ENCODE assay signal across 8 mouse cellular contexts in genomic region chr13:24936772-24937107, GRCm38 (mm10). TPM values are rescaled to one million over a fixed set of nuclear protein-coding genes. Genes with fewer than 3 reads are reported as not detected.
A peak's percentile ranks its signal among the peaks of the same experiment; 100 is the strongest.
DNase-seq lines count a peak whose midpoint lies in the region; ATAC-seq and TF ChIP-seq lines count a peak whose summit lies in the region.

No protein-coding gene starts in this region.

- H3K4me2 ChIP-seq in liver, embryonic 12.5 days, result peak overlapping the region; percentile 70

- H3K4me1 ChIP-seq in thymus, adult 2 months (replicated peaks; ENCODE audit: control insufficient read depth, insufficient read depth, low read length), result peaks cover 6% of the 10 kb centered on the region; the same call in 1 of the 2 replicates
- H3K4me1 ChIP-seq in liver, embryonic 12.5 days, result peaks cover 9% of the 10 kb centered on the region; the same call in 1 of the 2 replicates

- ATAC-seq in liver, embryonic 12.5 days, result no peak
- ATAC-seq in megakaryocyte-erythroid progenitor cell, adult 5-6 weeks (replicated peaks; ENCODE audit: low FRiP score, low TSS enrichment, poor library complexity, severe bottlenecking), result no peak

- TF ChIP-seq CTCF in gastrocnemius, adult 2 months (IDR thresholded peaks at IDR 0.05), result no peak
- TF ChIP-seq CTCF in thymus, adult 2 months (IDR thresholded peaks at IDR 0.05; ENCODE audit: borderline replicate concordance, control insufficient read depth, extremely low read depth, insufficient read depth, low read length, poor library complexity), result no peak

- H3K27me3 ChIP-seq in thymus, adult 2 months (ENCODE audit: control insufficient read depth, insufficient read depth, low read length), result peaks cover 3% of the 10 kb centered on the region; the same call in 1 of the 2 replicates
- peaks cover 52% of the 10 kb centered on the region for H3K27me3 ChIP-seq in liver, embryonic 12.5 days (replicated peaks)

- WGBS in thymus, adult 2 months, result 56% methylated on average over 5 of the region's 5 CpGs
- WGBS in liver, embryonic 12.5 days (ENCODE audit: insufficient replicate concordance), result 41% methylated on average over 5 of the region's 5 CpGs

- H3K36me3 ChIP-seq in thymus, adult 2 months (ENCODE audit: control insufficient read depth, insufficient read depth, low read length), result no peaks in the 10 kb centered on the region
- no peaks in the 10 kb centered on the region for H3K36me3 ChIP-seq in liver, embryonic 12.5 days

- intact Hi-C loops in gastrocnemius, adult 2 months (cut with DNase I), result no loop called here

- peak overlapping the region; percentile 88; the same call in 1 of the 2 replicates for H3K27ac ChIP-seq in gastrocnemius, adult 2 months
- no peak overlapping the region for H3K27ac ChIP-seq in thymus, adult 2 months (ENCODE audit: control insufficient read depth, insufficient read depth, low read length)
- H3K27ac ChIP-seq in liver, embryonic 12.5 days, result no peak overlapping the region

- H3K9me3 ChIP-seq in liver, embryonic 12.5 days (replicated peaks), result no peaks in the 10 kb centered on the region

- TF ChIP-seq POLR2A in thymus, adult 2 months (IDR thresholded peaks at IDR 0.05; ENCODE audit: control insufficient read depth, extremely low read depth, insufficient read depth, low read length, poor library complexity), result no peak

- DNase-seq in gastrocnemius, adult 2 months, result no peak
- no peak for DNase-seq in gastrocnemius, adult 8-10 months (ENCODE audit: low spot score in 2 of 2)
- no peak for DNase-seq in thymus, adult 2 months
- no peak for DNase-seq in thymus, postnatal 25 days
- no peak for DNase-seq in gastrocnemius, postnatal 4 days (ENCODE audit: low spot score in 2 of 2)
- no peak for DNase-seq in gastrocnemius, postnatal 25 days

- peak overlapping the region; percentile 97 for H3K4me3 ChIP-seq in gastrocnemius, adult 2 months
- 0 out of 2 replicates have a peak overlapping the region, but pooled peaks have one; percentile 63 for H3K4me3 ChIP-seq in thymus, adult 2 months (ENCODE audit: control insufficient read depth, insufficient read depth, low read length)
- H3K4me3 ChIP-seq in liver, embryonic 12.5 days, result peak overlapping the region; percentile 68

- H3K9ac ChIP-seq in liver, embryonic 12.5 days, result peak overlapping the region; percentile 71; the same call in 1 of the 2 replicates

RNA-seq across cellular contexts. Expression of gene Aldh5a1, which starts 0.7 kb away (rescaled TPM):
- 1 to 10 TPM; 7.2 to 8.9 TPM for total RNA-seq in gastrocnemius, adult 2 months (2021)
- total RNA-seq in gastrocnemius, adult 8-10 months (2022), result 1 to 10 TPM; 6.7 to 9.3 (median 8.1) TPM
- 1.3 and 1.4 TPM in 2 replicates for polyA plus RNA-seq in thymus, adult 2 months (2012; rRNA removed)
- 3.0 and 3.4 TPM in 2 replicates for polyA plus RNA-seq in liver, embryonic 12.5 days (2016; fragmentation: Nextera tagmentation; extraction: Ambion mirVana)
- total RNA-seq in megakaryocyte-erythroid progenitor cell, adult 5-6 weeks (2014; fragmentation: Nextera tagmentation), result 0.24 TPM in 1 of 2 replicates, not detected in the other
- 0.05 and 0.91 TPM in 2 replicates for total RNA-seq in megakaryocyte-erythroid progenitor cell, adult 5-6 weeks (2017)
- 1 to 10 TPM; 4.3 to 4.5 TPM for total RNA-seq in gastrocnemius, postnatal 4 days (2021)
- 1 to 10 TPM; 5.8 to 5.9 TPM for total RNA-seq in gastrocnemius, postnatal 25 days (2021)

RNA-seq across cellular contexts. Expression of gene Gpld1, which starts 6.2 kb away (rescaled TPM):
- total RNA-seq in gastrocnemius, adult 2 months (2021), result under 1 TPM; 0.53 to 0.94 TPM
- total RNA-seq in gastrocnemius, adult 8-10 months (2022), result 1 to 10 TPM in 1 of 4 experiments, under 1 TPM in 3; 0.36 to 1.3 (median 0.93) TPM
- 0.47 and 1.0 TPM in 2 replicates for polyA plus RNA-seq in thymus, adult 2 months (2012; rRNA removed)
- 1.8 TPM in 2 replicates for polyA plus RNA-seq in liver, embryonic 12.5 days (2016; fragmentation: Nextera tagmentation; extraction: Ambion mirVana)
- total RNA-seq in megakaryocyte-erythroid progenitor cell, adult 5-6 weeks (2014; fragmentation: Nextera tagmentation), result not detected in 2 replicates
- total RNA-seq in megakaryocyte-erythroid progenitor cell, adult 5-6 weeks (2017), result 0.56 and 0.72 TPM in 2 replicates
- total RNA-seq in gastrocnemius, postnatal 4 days (2021), result 1 to 10 TPM; 1.1 to 1.3 TPM
- total RNA-seq in gastrocnemius, postnatal 25 days (2021), result under 1 TPM; 0.40 to 0.43 TPM
